Mouse (Mus musculus): ENCODE measurements around the gene She. TPM values are rescaled to one million over a fixed set of nuclear protein-coding genes. Genes with fewer than 3 reads are reported as not detected.

The She gene
- polyA plus RNA-seq, 1 experiment from 2014 or later: 8.8 TPM

DNA sequence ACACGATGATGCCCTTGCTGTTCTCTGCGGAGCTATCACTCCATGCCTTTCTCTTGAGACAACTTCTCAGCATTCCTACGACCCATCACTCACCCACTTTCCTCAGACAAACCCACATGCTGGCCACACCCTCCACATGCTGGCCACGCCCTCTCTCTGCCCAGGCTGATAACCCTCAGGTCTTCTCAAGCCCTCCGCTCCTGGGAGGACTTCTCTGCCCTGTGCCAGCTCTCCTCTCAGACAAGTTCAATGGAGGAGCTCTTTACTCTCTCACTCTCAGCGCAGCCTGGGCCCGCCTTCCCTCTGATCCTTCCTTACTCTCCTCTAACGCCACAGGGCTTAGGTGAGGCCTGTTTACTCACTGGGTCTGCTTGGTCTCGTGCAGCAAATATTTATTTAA lies 22.5 kb upstream of the She start:
- WGBS: 33% methylated on average over 9 of the region's 9 CpGs
- no peaks in the 10 kb centered on the region; the same call in 1 of the 2 replicates for H3K9me3 ChIP-seq (ENCODE audit: control insufficient read depth, low read length)
- H3K4me2 ChIP-seq (ENCODE audit: low read depth, low read length): no peak overlapping the region
- no peak overlapping the region for H3K27ac ChIP-seq (ENCODE audit: low read length)
- no peak for ATAC-seq (ENCODE audit: low read depth)
- no peak overlapping the region for H3K9ac ChIP-seq (ENCODE audit: low read length)
- no peak overlapping the region for H3K4me3 ChIP-seq (ENCODE audit: low read length)
- no peaks in the 10 kb centered on the region for H3K4me1 ChIP-seq (replicated peaks; ENCODE audit: control insufficient read depth, insufficient read depth, low read length)
- H3K27me3 ChIP-seq (ENCODE audit: control insufficient read depth, insufficient read depth, low read depth, low read length): no peaks in the 10 kb centered on the region
- H3K36me3 ChIP-seq (ENCODE audit: control insufficient read depth, insufficient read depth, low read length): no peaks in the 10 kb centered on the region

DNA sequence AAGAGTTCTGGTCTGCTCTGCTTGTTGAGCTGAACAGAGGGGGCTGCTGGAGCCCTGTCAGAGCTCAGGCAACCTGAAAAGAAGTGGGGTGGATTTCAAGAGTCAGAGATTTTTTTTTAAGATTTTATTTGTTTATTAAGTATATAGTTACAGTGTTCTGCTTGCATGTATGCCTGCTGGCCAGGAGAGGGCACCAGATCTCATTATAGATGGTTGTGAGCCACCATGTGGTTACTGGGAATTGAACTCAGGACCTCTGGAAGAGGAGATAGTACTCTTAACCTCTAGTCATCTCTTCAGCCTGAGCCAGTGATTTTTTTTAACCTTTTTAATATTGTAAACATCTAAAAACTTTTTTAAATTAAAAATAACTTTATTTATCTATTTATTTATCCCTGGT lies 20.3 kb upstream of the She start:
- no peaks in the 10 kb centered on the region for H3K36me3 ChIP-seq (ENCODE audit: control insufficient read depth, insufficient read depth, low read length)
- H3K4me3 ChIP-seq (ENCODE audit: low read length): no peak overlapping the region
- H3K9me3 ChIP-seq (ENCODE audit: control insufficient read depth, low read length): no peaks in the 10 kb centered on the region; the same call in 1 of the 2 replicates
- H3K9ac ChIP-seq (ENCODE audit: low read length): no peak overlapping the region
- H3K4me1 ChIP-seq (replicated peaks; ENCODE audit: control insufficient read depth, insufficient read depth, low read length): no peaks in the 10 kb centered on the region
- no peak for ATAC-seq (ENCODE audit: low read depth)
- H3K4me2 ChIP-seq (ENCODE audit: low read depth, low read length): no peak overlapping the region
- no peaks in the 10 kb centered on the region for H3K27me3 ChIP-seq (ENCODE audit: control insufficient read depth, insufficient read depth, low read depth, low read length)
- no peak overlapping the region for H3K27ac ChIP-seq (ENCODE audit: low read length)

DNA sequence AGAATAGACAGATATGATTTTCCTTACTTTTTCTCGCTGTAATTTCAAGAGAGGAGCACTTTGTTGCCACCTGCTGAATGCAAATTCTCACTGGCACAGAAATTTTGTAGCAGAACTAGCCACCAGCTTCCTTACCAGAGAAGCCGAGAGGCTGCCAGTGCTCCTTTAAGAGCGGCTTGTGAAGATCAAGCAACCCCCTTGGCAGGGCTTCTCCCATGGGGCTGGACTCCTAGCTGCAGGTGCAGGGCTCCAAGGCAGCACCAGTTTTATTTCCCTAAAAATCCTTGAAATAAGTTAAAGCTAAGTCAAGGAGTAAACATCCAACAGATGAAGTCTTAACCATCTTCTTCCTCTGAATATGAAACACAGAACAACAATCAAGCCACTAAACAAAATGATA lies 19.0 kb upstream of the She start:
- no peaks in the 10 kb centered on the region for H3K27me3 ChIP-seq (ENCODE audit: control insufficient read depth, insufficient read depth, low read depth, low read length)
- 53% methylated on average over 3 of the region's 3 CpGs for WGBS
- no peak for ATAC-seq (ENCODE audit: low read depth)
- no peak overlapping the region for H3K4me3 ChIP-seq (ENCODE audit: low read length)
- no peak overlapping the region for H3K27ac ChIP-seq (ENCODE audit: low read length)
- H3K4me2 ChIP-seq (ENCODE audit: low read depth, low read length): no peak overlapping the region
- no peak overlapping the region for H3K9ac ChIP-seq (ENCODE audit: low read length)
- H3K9me3 ChIP-seq (ENCODE audit: control insufficient read depth, low read length): no peaks in the 10 kb centered on the region
- no peaks in the 10 kb centered on the region for H3K4me1 ChIP-seq (replicated peaks; ENCODE audit: control insufficient read depth, insufficient read depth, low read length)
- no peaks in the 10 kb centered on the region for H3K36me3 ChIP-seq (ENCODE audit: control insufficient read depth, insufficient read depth, low read length)

DNA sequence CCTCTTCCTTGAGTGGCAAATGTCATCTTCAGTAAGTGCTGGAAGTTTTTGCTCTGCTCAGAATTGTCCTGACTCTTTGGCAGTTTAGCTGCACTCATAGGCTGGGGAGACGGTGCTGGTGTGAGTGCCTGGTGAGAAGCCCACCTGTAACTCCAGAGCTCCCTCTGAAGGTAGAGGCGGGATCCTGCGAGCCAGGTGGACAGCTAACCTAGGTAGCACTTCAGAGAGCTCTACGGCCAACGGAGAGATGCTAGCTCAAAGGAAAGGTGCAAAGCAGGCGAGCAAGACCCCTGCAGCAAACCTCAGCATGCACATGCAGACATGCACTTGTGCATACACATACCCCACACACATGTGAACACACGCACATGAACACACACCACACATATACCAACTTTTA lies 17.1 kb upstream of the She start:
- Histone ChIP-seq H3K4me1 (replicated peaks; ENCODE audit: control insufficient read depth, insufficient read depth, low read length) (no peaks in the 10 kb centered on the region), H3K4me2 (ENCODE audit: low read depth, low read length) (no peak overlapping the region), H3K4me3 (ENCODE audit: low read length) (no peak overlapping the region), H3K27ac (ENCODE audit: low read length) (no peak overlapping the region), H3K9ac (ENCODE audit: low read length) (no peak overlapping the region), H3K36me3 (ENCODE audit: control insufficient read depth, insufficient read depth, low read length) (no peaks in the 10 kb centered on the region), H3K27me3 (ENCODE audit: control insufficient read depth, insufficient read depth, low read depth, low read length) (no peaks in the 10 kb centered on the region), H3K9me3 (ENCODE audit: control insufficient read depth, low read length) (no peaks in the 10 kb centered on the region)
- no peak for ATAC-seq (ENCODE audit: low read depth)
- 63% methylated on average over 7 of the region's 7 CpGs for WGBS

DNA sequence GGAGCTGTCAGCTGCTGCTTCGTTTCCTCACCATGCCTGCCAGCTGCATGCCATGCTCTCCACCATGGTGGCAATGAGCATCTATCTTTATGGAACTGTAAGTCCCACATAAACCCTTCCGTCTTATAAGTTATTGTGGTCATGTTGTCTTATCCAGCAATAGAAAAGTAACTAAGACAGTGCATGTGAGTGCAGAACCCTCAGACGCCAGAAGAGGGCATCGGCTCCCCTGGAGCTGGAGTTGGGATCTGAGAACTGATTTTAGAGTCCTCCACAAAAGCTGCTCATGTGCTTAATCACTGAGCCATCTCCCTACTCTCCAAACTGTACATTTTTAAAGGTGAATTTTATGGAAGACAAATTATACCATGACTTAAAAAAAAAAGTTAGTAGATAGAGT lies 14.1 kb upstream of the She start:
- H3K27me3 ChIP-seq (ENCODE audit: control insufficient read depth, insufficient read depth, low read depth, low read length): no peaks in the 10 kb centered on the region
- H3K4me3 ChIP-seq (ENCODE audit: low read length): no peak overlapping the region
- H3K4me1 ChIP-seq (replicated peaks; ENCODE audit: control insufficient read depth, insufficient read depth, low read length): no peaks in the 10 kb centered on the region
- H3K9me3 ChIP-seq (ENCODE audit: control insufficient read depth, low read length): no peaks in the 10 kb centered on the region
- H3K36me3 ChIP-seq (ENCODE audit: control insufficient read depth, insufficient read depth, low read length): no peaks in the 10 kb centered on the region
- H3K4me2 ChIP-seq (ENCODE audit: low read depth, low read length): no peak overlapping the region
- no peak for ATAC-seq (ENCODE audit: low read depth)
- no peak overlapping the region for H3K9ac ChIP-seq (ENCODE audit: low read length)
- no peak overlapping the region for H3K27ac ChIP-seq (ENCODE audit: low read length)
- 60% methylated on average over 4 of the region's 4 CpGs for WGBS

DNA sequence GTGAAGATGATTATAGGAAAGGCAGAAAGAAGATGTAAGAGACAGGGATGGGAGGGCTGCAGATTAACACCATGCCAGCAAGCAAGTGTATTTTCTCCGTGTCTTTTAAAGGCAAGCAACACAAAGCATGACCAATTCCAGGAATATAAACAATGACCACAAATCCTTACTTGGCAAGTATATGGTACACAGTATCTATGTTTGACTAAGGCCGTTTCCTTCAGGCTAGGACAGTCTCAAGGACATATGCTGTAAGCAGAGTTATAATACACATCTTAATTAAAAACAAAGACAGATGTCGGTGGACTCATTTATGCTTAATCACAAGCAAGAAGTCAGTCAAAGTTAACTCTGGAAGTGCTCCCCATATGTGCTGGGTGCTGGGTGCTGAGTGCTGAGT lies 12.6 kb upstream of the She start:
- Histone ChIP-seq H3K36me3 (ENCODE audit: control insufficient read depth, insufficient read depth, low read length) (no peaks in the 10 kb centered on the region), H3K4me2 (ENCODE audit: low read depth, low read length) (no peak overlapping the region), H3K4me1 (replicated peaks; ENCODE audit: control insufficient read depth, insufficient read depth, low read length) (0 out of 2 replicates have a peak, but pooled peaks cover under 1% of the 10 kb centered on the region), H3K27ac (ENCODE audit: low read length) (no peak overlapping the region), H3K4me3 (ENCODE audit: low read length) (no peak overlapping the region), H3K9me3 (ENCODE audit: control insufficient read depth, low read length) (no peaks in the 10 kb centered on the region), H3K9ac (ENCODE audit: low read length) (no peak overlapping the region), H3K27me3 (ENCODE audit: control insufficient read depth, insufficient read depth, low read depth, low read length) (no peaks in the 10 kb centered on the region)
- ATAC-seq (ENCODE audit: low read depth): no peak
- WGBS: 52% methylated on average over 3 of the region's 3 CpGs

DNA sequence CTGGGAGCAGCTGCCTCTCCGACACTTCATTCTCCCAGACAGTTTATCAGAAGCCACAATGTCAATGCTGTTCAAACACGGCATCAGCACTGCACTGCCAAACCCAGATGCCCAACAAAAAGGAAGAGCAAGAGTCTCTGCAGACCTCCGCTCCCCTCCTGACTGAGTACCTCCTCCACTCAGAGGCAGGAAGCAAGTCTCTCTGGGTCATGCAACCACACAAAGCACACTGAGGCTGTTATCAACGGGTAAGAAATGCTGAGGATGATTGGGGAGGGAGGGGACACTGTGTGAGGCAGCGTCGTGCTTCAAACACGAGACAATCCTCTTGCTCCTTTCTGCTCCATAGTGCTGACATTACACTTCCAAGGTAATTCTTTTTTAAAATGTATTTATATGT lies 11.3 kb upstream of the She start:
- H3K4me3 ChIP-seq (ENCODE audit: low read length): no peak overlapping the region
- 0 out of 2 replicates have a peak, but pooled peaks cover 2% of the 10 kb centered on the region for H3K4me1 ChIP-seq (replicated peaks; ENCODE audit: control insufficient read depth, insufficient read depth, low read length)
- H3K4me2 ChIP-seq (ENCODE audit: low read depth, low read length): no peak overlapping the region
- H3K9me3 ChIP-seq (ENCODE audit: control insufficient read depth, low read length): no peaks in the 10 kb centered on the region
- no peak overlapping the region for H3K27ac ChIP-seq (ENCODE audit: low read length)
- no peak overlapping the region for H3K9ac ChIP-seq (ENCODE audit: low read length)
- H3K36me3 ChIP-seq (ENCODE audit: control insufficient read depth, insufficient read depth, low read length): no peaks in the 10 kb centered on the region
- ATAC-seq (ENCODE audit: low read depth): no peak
- WGBS: 40% methylated on average over 7 of the region's 7 CpGs
- H3K27me3 ChIP-seq (ENCODE audit: control insufficient read depth, insufficient read depth, low read depth, low read length): no peaks in the 10 kb centered on the region

DNA sequence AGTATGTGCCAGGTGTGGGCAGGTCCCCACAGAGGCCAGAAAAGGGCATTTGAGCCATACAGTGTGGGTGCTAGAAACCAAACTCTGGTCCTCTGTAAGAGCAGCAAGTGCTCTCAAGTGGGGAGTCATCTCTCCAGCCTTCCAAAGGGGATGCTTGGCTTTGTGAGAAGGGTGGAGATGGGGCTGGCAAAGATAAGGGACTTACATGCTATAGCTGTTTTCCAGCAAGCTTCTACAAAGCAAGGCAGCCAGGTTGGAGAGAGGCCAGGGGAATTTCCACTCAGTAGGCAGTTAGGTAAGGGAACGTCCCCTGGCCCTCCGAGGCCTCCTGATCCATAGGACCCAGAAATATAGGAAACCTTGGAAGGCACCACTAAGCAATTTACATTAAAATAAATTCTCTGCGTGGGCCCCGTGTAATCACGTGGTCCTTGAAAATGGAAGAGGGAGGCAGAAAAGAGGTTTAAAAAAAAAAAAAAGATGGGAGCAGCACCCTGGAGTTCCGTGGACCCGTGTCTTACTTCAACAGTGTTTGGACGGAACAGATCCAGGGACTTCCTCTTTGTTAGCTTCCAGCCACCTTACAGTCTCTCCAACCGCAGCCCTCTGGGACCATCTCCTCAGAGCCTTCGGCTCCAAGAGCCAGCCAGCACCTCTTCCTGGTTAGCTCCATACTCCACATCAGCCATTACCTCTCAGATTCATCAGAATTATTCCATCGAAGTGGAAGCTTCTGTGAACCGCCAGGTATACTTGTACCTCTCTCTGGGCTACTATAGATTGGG lies 10.7 kb upstream of the She start:
- no peak overlapping the region for H3K27ac ChIP-seq (ENCODE audit: low read length)
- H3K9me3 ChIP-seq (ENCODE audit: control insufficient read depth, low read length): no peaks in the 10 kb centered on the region
- 84% methylated on average over 12 of the region's 12 CpGs for WGBS
- H3K4me1 ChIP-seq (replicated peaks; ENCODE audit: control insufficient read depth, insufficient read depth, low read length): 0 out of 2 replicates have a peak, but pooled peaks cover 2% of the 10 kb centered on the region
- H3K27me3 ChIP-seq (ENCODE audit: control insufficient read depth, insufficient read depth, low read depth, low read length): no peaks in the 10 kb centered on the region
- no peaks in the 10 kb centered on the region for H3K36me3 ChIP-seq (ENCODE audit: control insufficient read depth, insufficient read depth, low read length)
- H3K4me2 ChIP-seq (ENCODE audit: low read depth, low read length): no peak overlapping the region
- ATAC-seq (ENCODE audit: low read depth): no peak
- H3K4me3 ChIP-seq (ENCODE audit: low read length): no peak overlapping the region
- H3K9ac ChIP-seq (ENCODE audit: low read length): no peak overlapping the region

DNA sequence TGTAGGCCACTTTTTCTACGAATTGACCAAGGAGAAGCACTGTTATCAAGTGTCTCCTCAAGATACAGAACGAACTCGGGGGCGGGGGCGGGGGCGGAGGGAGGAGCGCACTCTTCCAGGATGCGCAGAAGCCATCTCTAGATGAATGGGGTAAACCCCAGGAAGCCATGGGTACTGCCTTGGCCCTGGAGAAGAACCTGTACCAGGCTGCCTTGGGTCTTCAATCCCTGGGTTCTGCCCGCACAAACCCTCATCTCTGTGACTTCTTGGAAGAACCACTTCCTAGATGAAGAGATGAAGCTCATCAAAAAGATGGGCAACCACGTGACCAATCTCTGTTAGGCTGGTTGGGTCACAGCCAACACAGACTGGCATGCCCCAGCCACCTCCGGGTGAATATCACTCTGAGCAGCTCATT lies 10.1 kb upstream of the She start:
- H3K9ac ChIP-seq (ENCODE audit: low read length): no peak overlapping the region
- H3K27me3 ChIP-seq (ENCODE audit: control insufficient read depth, insufficient read depth, low read depth, low read length): no peaks in the 10 kb centered on the region
- no peak overlapping the region for H3K27ac ChIP-seq (ENCODE audit: low read length)
- no peaks in the 10 kb centered on the region for H3K36me3 ChIP-seq (ENCODE audit: control insufficient read depth, insufficient read depth, low read length)
- no peak overlapping the region for H3K4me3 ChIP-seq (ENCODE audit: low read length)
- WGBS: 78% methylated on average over 11 of the region's 11 CpGs
- no peak overlapping the region for H3K4me2 ChIP-seq (ENCODE audit: low read depth, low read length)
- ATAC-seq (ENCODE audit: low read depth): no peak
- H3K4me1 ChIP-seq (replicated peaks; ENCODE audit: control insufficient read depth, insufficient read depth, low read length): 0 out of 2 replicates have a peak, but pooled peaks cover 2% of the 10 kb centered on the region
- no peaks in the 10 kb centered on the region for H3K9me3 ChIP-seq (ENCODE audit: control insufficient read depth, low read length)

All from lung, embryonic 16.5 days (tissue).